Mouse (Mus musculus): ENCODE data around the gene Rsph10b. TPM values are rescaled to one million over a fixed set of nuclear protein-coding genes. Genes with fewer than 3 reads are reported as not detected.

The Rsph10b gene
- 1.1 and 1.8 TPM in 2 replicates for polyA plus RNA-seq (2014; fragmentation: Nextera tagmentation; extraction: Ambion mirVana)

- Histone ChIP-seq H3K4me2 (ENCODE audit: low read length) (no peak within 1 kb of the TSS), H3K9ac (ENCODE audit: low read length) (no peak within 1 kb of the TSS), H3K9me3 (ENCODE audit: control insufficient read depth, low read length) (no peaks in the 10 kb centered on the region), H3K27ac (replicated peaks in 1 of 2; ENCODE audit: control insufficient read depth in 1 of 2, insufficient read depth in 1 of 2, low read depth in 2 of 2, low read length in 2 of 2) (no peak within 1 kb of the TSS), H3K36me3 (ENCODE audit: control insufficient read depth, insufficient read depth, low read length) (peaks cover 43% of the 10 kb centered on the region), H3K4me3 (ENCODE audit: control insufficient read depth in 1 of 2, insufficient read depth in 1 of 2, low read depth in 1 of 2, low read length in 2 of 2) (no peak within 1 kb of the TSS), H3K27me3 (ENCODE audit: control insufficient read depth, insufficient read depth, low read length) (no peaks in the 10 kb centered on the region), H3K4me1 (ENCODE audit: control insufficient read depth in 2 of 2, insufficient read depth in 2 of 2, low read length in 2 of 2) (no peaks in the 10 kb centered on the region)
- ATAC-seq (ENCODE audit: insufficient number of reproducible peaks, insufficient read depth, low FRiP score, low read depth): no peak
- WGBS: 15% methylated on average over 8 of the region's 8 CpGs
Observed at GRCm38 (mm10) chr5:143932831-143933230, at the start of gene Rsph10b. Gene Rsph10b, plus strand, starts transcription at chr5:143933035.

- no peak overlapping the region for H3K4me3 ChIP-seq (ENCODE audit: control insufficient read depth in 1 of 2, insufficient read depth in 1 of 2, low read depth in 1 of 2, low read length in 2 of 2)
- H3K4me2 ChIP-seq (ENCODE audit: low read length): no peak overlapping the region
- no peaks in the 10 kb centered on the region for H3K27me3 ChIP-seq (ENCODE audit: control insufficient read depth, insufficient read depth, low read length)
- H3K27ac ChIP-seq (replicated peaks in 1 of 2; ENCODE audit: control insufficient read depth in 1 of 2, insufficient read depth in 1 of 2, low read depth in 2 of 2, low read length in 2 of 2): peak overlapping the region; percentile 45 to 70; a peak in 3 of 4 replicates
- H3K36me3 ChIP-seq (ENCODE audit: control insufficient read depth, insufficient read depth, low read length): peaks cover 98% of the 10 kb centered on the region
- H3K4me1 ChIP-seq (ENCODE audit: control insufficient read depth in 2 of 2, insufficient read depth in 2 of 2, low read length in 2 of 2): peaks cover 0 to 6% of the 10 kb centered on the region in 2 experiments; a peak in 1 of 4 replicates
- 54% methylated on average over 3 of the region's 3 CpGs for WGBS
- peaks cover 4% of the 10 kb centered on the region; the same call in 1 of the 2 replicates for H3K9me3 ChIP-seq (ENCODE audit: control insufficient read depth, low read length)
- ATAC-seq (ENCODE audit: insufficient number of reproducible peaks, insufficient read depth, low FRiP score, low read depth): no peak
- no peak overlapping the region for H3K9ac ChIP-seq (ENCODE audit: low read length)
Observed at GRCm38 (mm10) chr5:143885274-143885673, 47.6 kb upstream of the Rsph10b start.

- 57% methylated on average over 6 of the region's 6 CpGs for WGBS
- H3K27me3 ChIP-seq (ENCODE audit: control insufficient read depth, insufficient read depth, low read length): no peaks in the 10 kb centered on the region
Observed at GRCm38 (mm10) chr5:143890741-143891140, 42.1 kb upstream of the Rsph10b start.

GRCm38 (mm10) chr5:143892255-143892886, 40.5 kb upstream of the Rsph10b start:
- H3K9ac ChIP-seq (ENCODE audit: low read length): no peak overlapping the region
- WGBS: 45% methylated on average over 9 of the region's 9 CpGs
- H3K4me1 ChIP-seq (ENCODE audit: control insufficient read depth in 2 of 2, insufficient read depth in 2 of 2, low read length in 2 of 2): no peaks in the 10 kb centered on the region
- no peak; the same call in 1 of the 2 replicates for ATAC-seq (ENCODE audit: insufficient number of reproducible peaks, insufficient read depth, low FRiP score, low read depth)
- no peak overlapping the region for H3K27ac ChIP-seq (replicated peaks in 1 of 2; ENCODE audit: control insufficient read depth in 1 of 2, insufficient read depth in 1 of 2, low read depth in 2 of 2, low read length in 2 of 2)
- H3K36me3 ChIP-seq (ENCODE audit: control insufficient read depth, insufficient read depth, low read length): peaks cover 83% of the 10 kb centered on the region
- no peak overlapping the region for H3K4me3 ChIP-seq (ENCODE audit: control insufficient read depth in 1 of 2, insufficient read depth in 1 of 2, low read depth in 1 of 2, low read length in 2 of 2)
- H3K9me3 ChIP-seq (ENCODE audit: control insufficient read depth, low read length): no peaks in the 10 kb centered on the region
- no peak overlapping the region for H3K4me2 ChIP-seq (ENCODE audit: low read length)
- H3K27me3 ChIP-seq (ENCODE audit: control insufficient read depth, insufficient read depth, low read length): no peaks in the 10 kb centered on the region

More at GRCm38 (mm10) chr5:143890741-143891140, 42.1 kb upstream of the Rsph10b start:
- Histone ChIP-seq H3K9ac (ENCODE audit: low read length) (no peak overlapping the region), H3K27ac (replicated peaks in 1 of 2; ENCODE audit: control insufficient read depth in 1 of 2, insufficient read depth in 1 of 2, low read depth in 2 of 2, low read length in 2 of 2) (no peak overlapping the region), H3K4me1 (ENCODE audit: control insufficient read depth in 2 of 2, insufficient read depth in 2 of 2, low read length in 2 of 2) (no peaks in the 10 kb centered on the region), H3K4me2 (ENCODE audit: low read length) (no peak overlapping the region), H3K36me3 (ENCODE audit: control insufficient read depth, insufficient read depth, low read length) (peaks cover 87% of the 10 kb centered on the region), H3K9me3 (ENCODE audit: control insufficient read depth, low read length) (peaks cover 3% of the 10 kb centered on the region; the same call in 1 of the 2 replicates), H3K4me3 (ENCODE audit: control insufficient read depth in 1 of 2, insufficient read depth in 1 of 2, low read depth in 1 of 2, low read length in 2 of 2) (no peak overlapping the region)
- no peak for ATAC-seq (ENCODE audit: insufficient number of reproducible peaks, insufficient read depth, low FRiP score, low read depth)

GRCm38 (mm10) chr5:143893396-143893795, 39.4 kb upstream of the Rsph10b start:
- no peaks in the 10 kb centered on the region for H3K27me3 ChIP-seq (ENCODE audit: control insufficient read depth, insufficient read depth, low read length)
- WGBS: 75% methylated on average over 5 of the region's 5 CpGs
- no peak for ATAC-seq (ENCODE audit: insufficient number of reproducible peaks, insufficient read depth, low FRiP score, low read depth)
- no peaks in the 10 kb centered on the region for H3K4me1 ChIP-seq (ENCODE audit: control insufficient read depth in 2 of 2, insufficient read depth in 2 of 2, low read length in 2 of 2)
- H3K9me3 ChIP-seq (ENCODE audit: control insufficient read depth, low read length): no peaks in the 10 kb centered on the region
- peaks cover 83% of the 10 kb centered on the region for H3K36me3 ChIP-seq (ENCODE audit: control insufficient read depth, insufficient read depth, low read length)
- H3K9ac ChIP-seq (ENCODE audit: low read length): no peak overlapping the region
- no peak overlapping the region for H3K27ac ChIP-seq (replicated peaks in 1 of 2; ENCODE audit: control insufficient read depth in 1 of 2, insufficient read depth in 1 of 2, low read depth in 2 of 2, low read length in 2 of 2)
- no peak overlapping the region for H3K4me3 ChIP-seq (ENCODE audit: control insufficient read depth in 1 of 2, insufficient read depth in 1 of 2, low read depth in 1 of 2, low read length in 2 of 2)
- no peak overlapping the region for H3K4me2 ChIP-seq (ENCODE audit: low read length)

- no peak within 1 kb of the TSS for H3K9ac ChIP-seq (ENCODE audit: low read length)
- no peaks in the 10 kb centered on the region for H3K4me1 ChIP-seq (ENCODE audit: control insufficient read depth in 2 of 2, insufficient read depth in 2 of 2, low read length in 2 of 2)
- ATAC-seq (ENCODE audit: insufficient number of reproducible peaks, insufficient read depth, low FRiP score, low read depth): no peak
- H3K36me3 ChIP-seq (ENCODE audit: control insufficient read depth, insufficient read depth, low read length): peaks cover 89% of the 10 kb centered on the region
- H3K4me2 ChIP-seq (ENCODE audit: low read length): no peak within 1 kb of the TSS
- no peak within 1 kb of the TSS for H3K27ac ChIP-seq (replicated peaks in 1 of 2; ENCODE audit: control insufficient read depth in 1 of 2, insufficient read depth in 1 of 2, low read depth in 2 of 2, low read length in 2 of 2)
- H3K27me3 ChIP-seq (ENCODE audit: control insufficient read depth, insufficient read depth, low read length): no peaks in the 10 kb centered on the region
- no peaks in the 10 kb centered on the region for H3K9me3 ChIP-seq (ENCODE audit: control insufficient read depth, low read length)
- no peak within 1 kb of the TSS for H3K4me3 ChIP-seq (ENCODE audit: control insufficient read depth in 1 of 2, insufficient read depth in 1 of 2, low read depth in 1 of 2, low read length in 2 of 2)
- whole genome bisulfite sequencing: 87% methylated on average over 14 of the region's 14 CpGs
Observed at GRCm38 (mm10) chr5:143897635-143898330, 35.1 kb upstream of the Rsph10b start, which contains the start of gene Ankrd61. Gene Ankrd61, minus strand, starts transcription at chr5:143897685.

- Histone ChIP-seq H3K4me1 (ENCODE audit: control insufficient read depth in 2 of 2, insufficient read depth in 2 of 2, low read length in 2 of 2) (peaks cover 0 to 6% of the 10 kb centered on the region in 2 experiments; a peak in 2 of 4 replicates), H3K36me3 (ENCODE audit: control insufficient read depth, insufficient read depth, low read length) (peaks cover 89% of the 10 kb centered on the region), H3K27ac (replicated peaks in 1 of 2; ENCODE audit: control insufficient read depth in 1 of 2, insufficient read depth in 1 of 2, low read depth in 2 of 2, low read length in 2 of 2) (no peak overlapping the region), H3K4me3 (ENCODE audit: control insufficient read depth in 1 of 2, insufficient read depth in 1 of 2, low read depth in 1 of 2, low read length in 2 of 2) (no peak overlapping the region), H3K4me2 (ENCODE audit: low read length) (no peak overlapping the region), H3K9me3 (ENCODE audit: control insufficient read depth, low read length) (no peaks in the 10 kb centered on the region), H3K9ac (ENCODE audit: low read length) (no peak overlapping the region), H3K27me3 (ENCODE audit: control insufficient read depth, insufficient read depth, low read length) (no peaks in the 10 kb centered on the region)
- 83% methylated on average over 3 of the region's 3 CpGs for WGBS
- no peak for ATAC-seq (ENCODE audit: insufficient number of reproducible peaks, insufficient read depth, low FRiP score, low read depth)
Observed at GRCm38 (mm10) chr5:143902111-143902510, 30.7 kb upstream of the Rsph10b start.
